Mouse (Mus musculus) c-Kit-positive CD71-positive TER-119-negative erythroid progenitor cells, embryonic 14.5 days (primary cell): ENCODE measurements around the gene Slc17a9.
A peak's percentile ranks its signal among the peaks of the same experiment; 100 is the strongest.
"Not testable (repeated sequence)": the region's sequence is repeated elsewhere in the genome, so short reads cannot be mapped to it uniquely, and the experiment has no call there.

Experiments used
- DNase-seq: peaks from one replicate; pipeline ENCODE4 v3.0.0-alpha.2; 2013; ENCODE audit warnings: low read depth

Gene Slc17a9

DNA sequence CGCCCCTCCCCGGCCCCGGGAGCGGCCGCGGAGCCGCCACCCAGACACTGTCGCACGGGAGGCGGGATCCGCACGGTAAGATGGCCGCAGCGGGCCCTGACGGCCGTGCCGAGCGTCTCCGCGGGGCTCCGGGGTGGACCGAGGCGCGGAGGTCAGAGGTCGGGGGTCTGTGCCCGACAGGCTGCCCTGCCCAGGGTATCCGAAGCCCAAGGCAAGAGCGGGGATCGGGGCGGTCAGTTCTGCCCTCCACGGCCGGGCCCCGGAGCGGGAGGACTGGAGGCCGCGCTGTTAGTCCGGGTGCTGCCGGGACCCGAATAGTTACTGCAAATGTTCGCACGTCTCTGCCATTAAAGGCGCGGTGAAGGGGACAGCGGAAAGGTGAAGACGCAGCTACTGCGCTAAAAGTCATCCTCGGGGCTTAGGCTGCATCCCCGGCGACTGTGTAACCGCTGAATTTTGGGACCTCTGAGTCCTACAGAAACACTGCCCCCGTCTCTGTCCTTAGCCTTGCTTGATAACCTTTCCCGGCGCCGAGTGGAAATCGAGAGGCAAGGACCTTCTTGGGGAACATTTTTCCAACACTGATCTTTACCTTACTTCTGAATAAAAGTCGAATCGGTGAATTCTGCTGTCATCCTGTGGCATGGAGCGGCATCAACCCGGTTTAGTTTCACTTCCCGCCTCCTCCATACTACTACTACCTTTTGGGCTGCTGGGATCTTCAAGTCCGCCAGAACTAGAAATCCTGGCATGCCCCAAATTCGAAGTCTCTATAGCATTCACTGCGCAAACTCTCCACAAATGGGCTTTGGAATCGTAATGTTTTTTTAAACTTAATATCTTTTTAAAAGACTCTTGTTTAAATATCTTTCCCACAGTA lies 14.5 kb upstream of the Slc17a9 start:
- DNase-seq: no peak

DNA sequence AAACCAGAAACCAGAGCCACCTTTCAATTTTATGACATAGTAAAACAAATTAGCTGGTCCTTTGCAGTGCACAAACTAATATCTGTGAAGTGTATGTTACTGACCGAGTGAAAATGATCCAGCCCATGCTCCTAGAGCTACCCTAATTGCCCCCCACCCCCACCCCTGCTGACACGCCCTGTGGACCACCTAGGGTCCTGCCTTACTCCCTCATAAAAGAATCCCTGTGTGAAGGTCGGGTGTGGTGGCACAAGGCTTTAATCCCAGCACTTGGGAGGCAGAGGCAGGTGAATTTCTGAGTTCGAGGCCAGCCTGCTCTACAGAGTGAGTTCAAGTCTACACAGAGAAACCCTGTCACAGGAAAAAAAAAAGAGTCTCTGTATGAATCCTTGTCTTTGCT lies 13.5 kb upstream of the Slc17a9 start:
- no peak for DNase-seq

DNA sequence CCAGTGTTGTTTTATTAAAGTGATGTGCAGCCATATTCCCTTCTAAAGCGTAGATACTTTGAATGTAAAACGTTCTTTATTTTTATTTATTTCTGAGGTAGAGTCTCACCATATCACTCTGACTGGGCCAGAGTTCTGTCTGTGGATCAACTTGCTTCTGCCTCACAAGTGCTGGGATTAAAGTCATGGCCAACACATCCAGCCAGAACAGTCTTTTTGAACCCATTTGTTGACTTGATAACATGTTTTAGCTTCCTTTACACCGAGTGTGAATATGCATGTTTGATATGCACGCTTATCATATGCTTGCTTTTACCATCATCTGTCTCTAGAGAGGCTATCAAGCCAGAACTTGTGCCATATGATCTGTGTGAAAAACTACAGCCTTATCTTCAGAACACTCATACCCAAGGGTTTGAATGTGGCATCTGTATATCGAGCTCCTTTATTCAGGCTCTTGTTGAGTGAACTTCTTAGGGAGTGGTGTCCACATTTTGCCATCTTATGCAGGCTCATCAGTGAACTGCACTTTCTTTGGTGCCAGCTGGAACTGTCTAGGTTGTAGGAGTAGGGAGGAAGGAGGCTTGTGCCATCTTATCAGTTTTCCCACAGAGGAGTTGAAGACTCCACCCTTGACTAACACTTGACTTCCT lies 12.9 kb upstream of the Slc17a9 start:
- DNase-seq: peak; percentile 80

DNA sequence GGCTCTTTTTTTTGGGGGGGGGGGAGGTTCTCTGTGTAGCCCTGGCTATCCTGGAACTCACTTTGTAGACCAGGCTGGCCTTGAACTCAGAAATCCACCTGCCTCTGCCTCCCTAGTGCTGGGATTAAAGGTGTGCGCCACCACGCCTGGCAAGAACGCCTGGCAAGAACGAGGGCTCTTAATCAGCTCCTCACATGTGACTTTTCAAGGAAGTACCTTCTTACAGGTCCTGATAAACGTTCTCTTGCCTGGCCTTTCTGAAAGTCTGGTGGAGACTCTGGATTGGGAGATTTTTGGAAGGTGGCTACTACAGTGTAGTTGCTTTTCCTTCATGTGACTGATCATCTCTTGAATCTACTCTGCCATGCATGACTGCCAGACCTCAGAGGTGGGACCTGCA lies 2.3 kb upstream of the Slc17a9 start:
- not testable (repeated sequence) for DNase-seq

DNA sequence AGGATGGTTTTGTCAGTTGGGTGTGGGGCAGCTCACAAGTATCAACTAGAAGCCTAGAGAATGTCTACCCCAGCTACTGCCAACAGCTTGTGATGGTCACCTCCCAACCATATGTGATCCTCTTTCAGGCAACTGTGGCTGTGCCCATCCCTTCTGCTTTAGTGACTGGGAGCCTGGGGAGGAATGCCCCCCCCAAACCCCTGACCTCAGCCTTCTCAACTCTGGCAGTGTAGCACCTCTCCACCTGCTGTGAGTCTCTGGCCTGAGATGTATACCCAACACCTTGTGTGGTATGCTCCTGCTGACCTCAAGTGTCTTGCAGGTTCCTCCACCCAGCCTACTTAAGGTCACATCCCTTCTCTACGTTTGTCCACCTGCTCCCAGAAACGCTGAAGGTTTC lies 1.2 kb upstream of the Slc17a9 start:
- no peak for DNase-seq

DNA sequence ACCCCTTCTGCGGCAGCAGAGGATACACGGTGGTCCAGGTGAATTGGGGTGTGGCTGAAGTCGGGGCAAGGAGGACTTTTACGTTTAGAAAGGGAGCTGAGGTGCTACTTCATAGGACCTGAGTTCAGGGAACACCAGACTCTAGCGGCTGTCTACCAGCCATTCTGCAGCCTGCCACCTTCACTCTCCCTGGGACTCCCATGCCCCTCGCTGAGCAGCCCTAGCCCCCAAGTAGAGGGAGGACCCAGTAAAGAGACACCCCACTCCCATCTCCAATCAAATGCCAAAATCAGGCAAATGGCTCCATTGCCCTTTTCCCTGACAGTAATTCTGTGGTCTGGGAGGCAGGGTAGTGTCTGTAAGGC lies 333 bp downstream of the Slc17a9 start:
- DNase-seq: no peak

DNA sequence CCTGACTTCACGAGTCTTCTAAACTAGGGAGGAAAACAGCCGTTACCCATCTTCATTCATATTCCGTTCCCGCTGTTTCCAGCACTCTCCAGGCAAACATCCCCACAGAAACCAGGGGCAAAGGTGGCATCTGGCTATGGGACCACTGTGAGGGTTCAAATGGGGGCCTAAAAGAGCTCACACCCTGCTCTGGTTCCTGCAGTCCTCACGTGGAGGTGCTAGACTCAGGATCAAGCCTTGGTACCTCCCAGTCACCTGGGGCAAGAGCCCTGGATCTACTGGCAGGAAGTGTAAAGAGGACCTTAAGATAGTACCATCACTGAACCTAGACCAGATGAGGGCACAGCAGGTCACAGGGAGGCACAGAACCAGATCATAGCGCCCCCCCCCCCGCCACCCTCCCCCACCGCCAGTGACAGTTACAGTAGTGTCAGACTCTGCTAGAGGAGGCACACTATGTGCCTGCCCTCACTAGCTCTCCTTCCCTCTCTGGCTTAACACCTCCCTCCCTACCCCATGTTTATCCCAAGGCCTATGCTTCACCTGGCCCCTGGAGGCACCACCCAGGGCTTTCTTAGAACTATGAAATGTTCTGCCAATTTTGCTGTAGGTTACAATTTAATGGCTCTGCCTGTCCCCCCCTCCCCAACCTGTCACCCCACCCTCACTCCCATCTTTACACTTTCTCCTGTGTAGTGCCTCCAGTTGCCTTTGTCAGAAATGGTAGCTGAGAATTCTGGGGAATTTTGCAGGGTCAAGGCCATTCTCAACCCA lies 980 bp downstream of the Slc17a9 start:
- DNase-seq: no peak

DNA sequence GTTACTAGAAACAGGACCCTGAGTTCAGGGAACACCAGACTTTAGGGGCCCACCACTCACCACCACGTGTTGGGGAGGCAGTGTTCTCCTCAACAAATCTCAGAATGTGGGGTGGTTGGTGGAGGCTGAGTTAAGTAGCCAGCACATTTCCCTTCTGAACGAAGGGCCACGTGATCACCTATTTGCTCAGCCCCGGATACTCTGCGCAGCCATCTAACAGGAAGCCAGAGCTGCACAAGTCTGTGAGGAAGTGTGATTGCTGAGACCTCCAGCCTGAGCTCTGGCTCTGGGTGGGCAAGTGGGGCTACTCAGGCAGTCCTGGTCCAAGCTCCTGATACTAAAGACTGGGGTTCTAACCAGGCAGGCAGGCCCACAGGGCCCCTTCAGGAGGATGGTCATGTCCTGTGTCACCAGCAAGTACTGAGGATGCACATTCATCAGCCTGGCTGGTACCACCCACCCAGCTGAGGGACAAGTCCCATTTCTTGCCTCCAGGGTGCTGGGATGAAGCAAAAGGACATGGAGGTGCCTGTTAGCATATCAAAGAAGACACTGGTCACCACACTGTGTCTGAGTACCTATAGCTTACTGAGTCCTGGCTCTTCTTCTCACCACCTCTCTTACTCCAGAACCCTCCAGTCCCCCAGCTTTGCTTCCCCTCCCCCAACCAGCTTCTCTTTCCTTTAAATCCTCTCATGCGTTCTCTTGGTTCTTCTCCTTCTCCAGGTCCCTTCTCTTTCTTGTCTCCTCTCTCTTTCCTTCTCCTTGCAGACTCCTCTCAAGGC lies 1.8 kb downstream of the Slc17a9 start:
- no peak for DNase-seq

DNA sequence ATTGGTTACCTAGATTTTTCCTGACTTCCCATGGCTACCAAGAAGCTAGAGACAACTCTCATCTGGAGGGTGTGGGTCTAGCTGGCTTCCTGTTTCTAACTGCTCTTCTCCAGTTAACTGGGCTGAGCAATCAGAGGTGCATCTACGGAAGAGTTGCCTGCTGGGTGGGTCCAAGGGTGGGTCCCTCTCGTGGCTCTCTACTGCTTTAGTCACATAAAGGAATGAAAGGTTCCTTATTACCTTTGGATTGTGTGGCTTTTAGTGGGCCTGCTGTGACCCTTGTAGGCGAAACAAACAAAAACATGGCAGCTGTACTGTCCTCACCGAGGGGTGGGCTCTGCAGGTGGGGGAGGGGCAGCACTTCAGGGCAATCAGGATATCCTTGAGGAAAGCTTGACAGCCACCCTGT lies 2.6 kb downstream of the Slc17a9 start:
- no peak for DNase-seq

DNA sequence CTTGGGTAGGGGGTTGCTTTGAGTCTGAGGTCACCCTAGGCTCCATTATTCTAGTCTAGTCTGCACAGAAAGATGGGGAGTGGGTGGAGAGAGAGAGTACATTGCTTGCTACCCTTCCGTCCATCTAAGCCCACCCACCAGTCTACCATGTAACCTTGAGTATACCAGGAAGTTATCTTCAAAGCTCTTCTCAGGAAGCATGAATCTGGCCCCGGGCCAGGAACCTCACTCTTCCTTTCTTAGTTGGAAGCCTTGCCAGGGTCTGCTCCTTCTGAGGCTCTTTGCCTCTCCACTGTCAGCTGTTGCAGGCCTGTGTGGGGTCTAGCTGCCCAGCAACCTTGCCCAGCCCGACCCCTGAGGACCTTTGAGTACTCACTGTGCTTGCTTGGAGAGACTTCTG lies 6.0 kb downstream of the Slc17a9 start:
- no peak for DNase-seq

DNA sequence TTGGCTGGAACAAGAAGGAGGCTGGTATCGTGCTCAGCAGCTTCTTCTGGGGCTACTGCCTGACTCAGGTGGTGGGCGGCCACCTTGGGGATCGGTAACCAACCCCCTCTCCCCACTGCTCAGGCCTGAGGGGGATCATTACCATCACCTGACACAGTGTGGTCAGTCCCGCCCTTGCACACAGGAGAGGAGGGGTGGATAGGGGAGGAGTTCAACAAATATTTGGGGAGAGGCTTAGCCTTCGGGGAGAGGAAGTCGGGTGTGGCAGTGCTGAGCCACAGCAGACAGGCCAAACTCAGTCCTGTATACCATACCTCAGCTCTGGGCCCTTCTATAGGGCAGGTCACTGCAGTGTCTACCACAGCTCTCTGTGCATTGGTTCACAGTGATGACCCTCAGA lies 6.9 kb downstream of the Slc17a9 start:
- DNase-seq: no peak

DNA sequence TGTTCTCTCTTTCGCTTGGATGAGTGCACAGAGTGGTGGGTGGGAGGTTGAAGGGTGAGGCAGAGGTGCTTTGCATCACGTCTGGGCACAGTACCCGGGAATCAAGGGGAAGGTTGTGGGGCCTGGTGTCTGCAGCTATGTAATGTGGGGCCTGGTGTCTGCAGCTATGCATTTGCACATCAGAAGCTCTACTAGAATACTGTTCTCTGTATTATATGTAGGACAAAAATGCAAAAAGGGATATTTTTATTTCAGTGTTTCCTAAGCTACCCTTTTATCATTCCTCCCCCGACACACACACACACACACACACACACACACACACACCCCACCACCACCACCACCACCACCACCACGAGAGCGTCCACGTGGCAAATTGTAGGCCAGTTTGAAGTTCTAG lies 10.2 kb downstream of the Slc17a9 start:
- no peak for DNase-seq

DNA sequence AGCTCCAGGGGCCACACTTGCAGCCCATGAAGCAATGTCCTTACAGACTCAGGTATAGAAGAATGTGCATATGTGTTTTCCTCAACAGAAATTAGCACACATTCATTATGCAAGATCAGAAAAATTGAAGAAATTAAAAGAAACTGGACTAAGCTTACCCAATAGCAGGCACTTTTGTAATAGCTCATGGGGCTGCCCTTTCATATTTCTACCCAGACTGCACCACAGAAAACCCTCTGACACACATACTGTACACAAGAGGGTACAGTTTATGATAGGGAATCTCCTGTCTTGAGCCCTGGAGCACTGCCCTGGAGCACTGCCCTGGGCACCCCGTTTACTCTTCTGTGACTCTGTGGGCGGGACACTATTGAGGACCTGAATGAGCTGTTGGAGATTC lies 12.9 kb downstream of the Slc17a9 start:
- DNase-seq: no peak

DNA sequence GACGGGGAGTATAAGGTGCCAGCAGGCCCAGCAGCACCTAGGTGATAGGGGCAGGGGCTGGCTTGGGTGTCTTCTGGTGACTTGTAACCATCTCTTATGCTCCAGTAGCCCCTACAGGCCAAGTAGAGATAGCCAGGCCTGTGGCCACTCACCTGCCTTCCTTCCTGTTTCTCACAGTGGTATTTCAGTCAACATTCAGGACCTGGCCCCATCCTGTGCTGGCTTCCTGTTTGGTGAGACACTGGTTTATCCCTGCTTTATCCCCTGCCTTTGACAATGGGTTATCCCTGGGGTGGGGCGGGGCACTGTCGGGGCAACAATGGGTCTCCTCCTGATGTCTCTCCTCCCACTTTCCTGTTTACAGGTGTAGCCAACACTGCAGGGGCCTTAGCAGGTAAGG lies 15.3 kb downstream of the Slc17a9 start:
- DNase-seq: no peak

DNA sequence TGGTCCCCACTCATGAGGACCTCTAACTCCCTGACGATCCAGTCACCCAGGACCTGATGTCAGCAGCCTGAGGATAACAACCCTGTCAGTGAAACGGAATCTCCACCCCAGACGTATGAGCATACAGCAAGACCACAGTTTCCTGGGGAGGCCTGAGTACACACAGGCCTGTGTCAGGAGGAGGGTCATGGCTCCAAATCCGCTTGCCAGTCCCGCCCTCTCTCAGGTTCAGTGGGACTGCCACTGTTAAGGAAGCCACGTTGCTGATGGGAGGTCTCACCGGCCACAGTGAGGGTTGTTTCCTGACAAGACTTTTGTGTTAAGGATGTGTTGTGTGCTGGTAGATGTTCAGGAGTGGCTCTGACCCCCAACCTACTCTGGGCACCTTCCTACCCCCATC lies 16.4 kb downstream of the Slc17a9 start:
- no peak for DNase-seq

DNA sequence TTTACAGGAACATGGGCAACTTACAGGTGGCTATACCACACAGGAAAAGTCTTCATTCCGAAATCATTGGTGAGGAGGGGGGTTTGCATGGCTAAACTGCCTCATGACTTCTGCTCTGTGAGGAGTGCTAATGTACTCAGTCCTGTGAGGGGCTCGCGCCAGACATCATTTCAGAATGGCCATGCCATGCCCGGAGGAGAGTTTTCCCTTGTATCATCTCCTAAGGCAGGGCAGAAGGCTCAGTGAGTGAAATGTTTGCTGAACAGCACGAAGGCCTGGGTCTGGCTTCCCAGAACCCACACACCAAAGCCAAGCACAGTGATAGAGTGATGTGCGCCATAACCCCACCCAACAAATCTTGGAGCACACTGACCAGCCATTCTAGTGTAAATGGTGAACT lies 17.8 kb downstream of the Slc17a9 start:
- no peak for DNase-seq

DNA sequence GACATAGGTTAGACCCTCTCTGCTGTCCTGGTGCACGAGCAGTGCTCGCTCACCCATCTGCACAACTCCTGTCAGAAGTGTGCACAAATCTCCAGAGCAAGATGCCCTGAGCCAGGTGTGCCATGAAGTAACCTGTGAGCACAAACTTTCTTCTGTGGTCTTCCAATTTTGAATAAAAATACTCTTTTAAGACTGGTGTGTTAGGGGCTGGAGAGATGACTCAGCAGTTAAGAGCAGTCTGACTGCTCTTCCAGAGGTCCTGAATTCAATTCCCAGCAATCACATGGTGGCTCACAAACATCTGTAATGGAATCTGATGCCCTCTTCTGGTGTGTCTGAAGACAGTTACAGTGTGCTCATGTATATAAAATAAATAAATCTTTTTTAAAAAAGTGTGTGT lies 18.3 kb downstream of the Slc17a9 start:
- no peak for DNase-seq

DNA sequence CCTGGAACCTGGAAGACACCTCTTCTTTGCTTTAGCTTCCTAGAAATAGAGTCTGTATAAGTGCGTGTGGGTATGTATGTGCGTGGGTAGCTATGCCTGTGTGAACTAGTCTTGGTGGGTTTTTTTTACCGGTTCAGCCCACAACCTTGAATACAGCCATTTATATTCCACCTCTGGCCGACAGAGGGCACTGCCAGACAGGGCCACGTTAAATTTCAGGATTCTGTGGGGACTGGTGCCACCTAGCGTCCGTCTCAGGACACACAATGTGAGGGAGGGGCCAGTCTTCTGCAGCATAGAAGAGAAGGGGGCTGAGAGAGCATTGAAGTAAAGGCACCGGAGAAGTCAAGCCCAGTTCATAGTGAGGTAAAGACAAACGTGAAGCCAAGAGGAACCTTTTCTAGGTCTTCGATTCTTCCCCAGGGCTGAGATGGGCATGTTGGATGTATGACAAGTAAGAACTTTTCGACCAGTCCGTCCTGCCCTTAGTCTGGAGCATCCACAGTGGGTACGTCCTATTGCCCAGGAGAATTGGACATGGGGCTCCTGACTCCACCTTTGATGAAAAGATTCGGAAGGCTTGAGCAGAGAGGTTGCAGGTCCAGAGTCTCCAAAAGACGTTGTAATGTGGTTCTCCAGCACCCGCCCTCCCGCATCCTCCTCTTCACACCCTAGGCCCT lies 20.3 kb downstream of the Slc17a9 start:
- peak; percentile 71 for DNase-seq

DNA sequence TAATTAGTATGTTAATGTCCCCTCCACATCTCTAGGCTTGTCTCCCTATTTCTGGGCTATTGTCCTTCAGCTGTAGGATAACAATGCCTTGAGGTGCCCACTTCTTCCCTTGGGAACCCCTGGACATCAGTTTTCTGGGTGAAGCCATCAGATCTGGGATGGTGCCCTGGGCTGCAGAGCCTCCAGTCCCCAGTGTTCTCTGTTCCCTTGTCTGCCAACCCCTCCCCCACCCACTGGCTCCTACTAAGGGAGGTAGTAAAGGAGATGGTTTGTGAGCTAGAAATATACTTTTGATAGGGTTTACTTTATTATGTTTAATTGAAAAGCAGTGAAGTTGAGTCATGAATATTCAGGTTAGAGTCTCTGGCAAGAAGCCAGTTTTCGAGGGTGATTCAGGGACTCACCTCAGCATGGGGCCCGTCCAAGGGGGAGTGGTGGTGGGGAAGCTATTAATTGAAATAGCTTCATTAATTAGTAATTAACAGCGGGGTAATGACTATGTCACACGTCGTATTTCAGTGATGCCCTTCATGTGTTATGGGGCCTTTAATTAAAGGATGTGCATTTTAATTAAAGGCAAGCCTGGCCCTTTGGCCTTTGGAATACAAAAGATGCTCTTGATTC lies 21.6 kb downstream of the Slc17a9 start:
- no peak for DNase-seq

DNA sequence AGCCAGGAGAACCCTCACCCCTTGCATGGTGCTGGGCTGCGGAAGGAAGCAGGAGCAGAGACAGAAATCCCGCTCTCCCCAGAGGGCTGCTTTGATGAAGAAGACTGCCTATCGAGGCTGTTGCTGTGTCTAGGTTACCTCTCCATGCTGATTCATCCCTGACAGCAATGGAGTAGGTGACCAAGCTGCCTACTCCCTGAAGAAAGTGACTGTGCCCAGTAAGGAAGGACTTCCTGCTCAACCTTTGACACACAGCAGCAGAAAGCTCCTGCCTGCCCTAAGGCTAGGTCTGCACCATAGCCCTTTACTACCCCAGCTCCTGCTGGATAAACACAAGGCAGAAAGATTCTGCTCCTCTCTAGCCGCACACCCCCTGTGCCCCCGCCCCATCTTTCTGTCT lies 23.8 kb downstream of the Slc17a9 start:
- no peak for DNase-seq
